Mouse (Mus musculus) heart, postnatal 0 days (tissue): ENCODE measurements around the gene Stk24.

Experiments
- CTCF ChIP-seq: IDR thresholded peaks from 2 replicates; pipeline ENCODE4 v1.5.1; 2016; ENCODE audit warnings: antibody characterized with exemption, control low read depth, low read depth
- EP300 ChIP-seq: IDR thresholded peaks from 2 replicates; pipeline ENCODE4 v1.6.1; 2016; ENCODE audit warnings: antibody characterized with exemption, low read depth

- no peak for TF ChIP-seq EP300
- no peak for TF ChIP-seq CTCF
These were observed 63.0 kb downstream of the Stk24 start for GRCm38 (mm10) chr14:121316631-121317311.
